Mouse (Mus musculus): ENCODE results near the gene Bcl2. TPM values are rescaled to one million over a fixed set of nuclear protein-coding genes. Genes with fewer than 3 reads are reported as not detected.
"Not testable (repeated sequence)": the region's sequence is repeated elsewhere in the genome, so short reads cannot be mapped to it uniquely, and the experiment has no call there.

Bcl2 gene
- polyA plus RNA-seq, 1 experiment from 2014 or later = 11.7 TPM

GRCm38 (mm10) chr1:106539029-106539428, 175.0 kb downstream of the Bcl2 start:
- 90% methylated on average over 1 of the region's 1 CpGs for WGBS
- Histone ChIP-seq H3K36me3 (no peaks in the 10 kb centered on the region), H3K27me3 (ENCODE audit: low read depth, poor library complexity, severe bottlenecking) (no peaks in the 10 kb centered on the region), H3K4me3 (no peak overlapping the region), H3K27ac (no peak overlapping the region), H3K9me3 (replicated peaks) (no peaks in the 10 kb centered on the region), H3K4me1 (no peaks in the 10 kb centered on the region)
- DNase-seq (ENCODE audit: low spot score) = no peak

- H3K36me3 ChIP-seq; H3K27ac ChIP-seq; H3K4me3 ChIP-seq; H3K27me3 ChIP-seq (ENCODE audit: low read depth, poor library complexity, severe bottlenecking); H3K4me1 ChIP-seq; H3K9me3 ChIP-seq (replicated peaks); DNase-seq (ENCODE audit: low spot score): not testable (repeated sequence)
- 90% methylated on average over 3 of the region's 3 CpGs for WGBS
Observed at GRCm38 (mm10) chr1:106534835-106535234, 179.2 kb downstream of the Bcl2 start.

GRCm38 (mm10) chr1:106529570-106529969, 184.5 kb downstream of the Bcl2 start:
- Histone ChIP-seq H3K9me3 (replicated peaks) (no peaks in the 10 kb centered on the region), H3K27me3 (ENCODE audit: low read depth, poor library complexity, severe bottlenecking) (no peaks in the 10 kb centered on the region), H3K36me3 (no peaks in the 10 kb centered on the region), H3K4me1 (no peaks in the 10 kb centered on the region), H3K27ac (no peak overlapping the region), H3K4me3 (no peak overlapping the region)
- DNase-seq (ENCODE audit: low spot score) = no peak
- whole genome bisulfite sequencing = 90% methylated on average over 9 of the region's 9 CpGs

GRCm38 (mm10) chr1:106527537-106527936, 186.5 kb downstream of the Bcl2 start:
- no peaks in the 10 kb centered on the region for H3K36me3 ChIP-seq
- WGBS = 90% methylated on average over 1 of the region's 1 CpGs
- no peak overlapping the region for H3K4me3 ChIP-seq
- no peak overlapping the region for H3K27ac ChIP-seq
- no peak for DNase-seq (ENCODE audit: low spot score)
- H3K4me1 ChIP-seq = no peaks in the 10 kb centered on the region
- no peaks in the 10 kb centered on the region for H3K27me3 ChIP-seq (ENCODE audit: low read depth, poor library complexity, severe bottlenecking)
- H3K9me3 ChIP-seq (replicated peaks) = no peaks in the 10 kb centered on the region

GRCm38 (mm10) chr1:106526751-106527150, 187.3 kb downstream of the Bcl2 start:
- Histone ChIP-seq H3K4me1 (no peaks in the 10 kb centered on the region), H3K27ac (no peak overlapping the region), H3K36me3 (no peaks in the 10 kb centered on the region), H3K4me3 (no peak overlapping the region), H3K27me3 (ENCODE audit: low read depth, poor library complexity, severe bottlenecking) (no peaks in the 10 kb centered on the region), H3K9me3 (replicated peaks) (no peaks in the 10 kb centered on the region)
- 94% methylated on average over 7 of the region's 7 CpGs for WGBS
- DNase-seq (ENCODE audit: low spot score) = no peak

- H3K4me3 ChIP-seq = no peak overlapping the region
- no peak overlapping the region for H3K27ac ChIP-seq
- no peaks in the 10 kb centered on the region for H3K27me3 ChIP-seq (ENCODE audit: low read depth, poor library complexity, severe bottlenecking)
- H3K36me3 ChIP-seq = no peaks in the 10 kb centered on the region
- H3K9me3 ChIP-seq (replicated peaks) = no peaks in the 10 kb centered on the region
- DNase-seq (ENCODE audit: low spot score) = no peak
- WGBS = 76% methylated on average over 3 of the region's 3 CpGs
- no peaks in the 10 kb centered on the region for H3K4me1 ChIP-seq
Observed at GRCm38 (mm10) chr1:106526112-106526511, 188.0 kb downstream of the Bcl2 start.

- Histone ChIP-seq H3K27me3 (ENCODE audit: low read depth, poor library complexity, severe bottlenecking) (no peaks in the 10 kb centered on the region), H3K27ac (no peak overlapping the region), H3K4me3 (no peak overlapping the region), H3K4me1 (no peaks in the 10 kb centered on the region), H3K9me3 (replicated peaks) (no peaks in the 10 kb centered on the region), H3K36me3 (no peaks in the 10 kb centered on the region)
- 92% methylated on average over 6 of the region's 6 CpGs for WGBS
- no peak for DNase-seq (ENCODE audit: low spot score)
Observed at GRCm38 (mm10) chr1:106523741-106524140, 190.3 kb downstream of the Bcl2 start.

GRCm38 (mm10) chr1:106523009-106523408, 191.1 kb downstream of the Bcl2 start:
- H3K4me1 ChIP-seq = no peaks in the 10 kb centered on the region
- H3K4me3 ChIP-seq = no peak overlapping the region
- WGBS = 94% methylated on average over 5 of the region's 5 CpGs
- H3K27ac ChIP-seq = no peak overlapping the region
- H3K36me3 ChIP-seq = no peaks in the 10 kb centered on the region
- H3K27me3 ChIP-seq (ENCODE audit: low read depth, poor library complexity, severe bottlenecking) = no peaks in the 10 kb centered on the region
- H3K9me3 ChIP-seq (replicated peaks) = no peaks in the 10 kb centered on the region
- no peak for DNase-seq (ENCODE audit: low spot score)

GRCm38 (mm10) chr1:106517591-106518177, 196.4 kb downstream of the Bcl2 start:
- Histone ChIP-seq H3K4me3 (no peak overlapping the region), H3K9me3 (replicated peaks) (no peaks in the 10 kb centered on the region), H3K27ac (no peak overlapping the region), H3K36me3 (no peaks in the 10 kb centered on the region), H3K4me1 (no peaks in the 10 kb centered on the region), H3K27me3 (ENCODE audit: low read depth, poor library complexity, severe bottlenecking) (no peaks in the 10 kb centered on the region)
- DNase-seq (ENCODE audit: low spot score) = no peak
- 90% methylated on average over 6 of the region's 6 CpGs for WGBS

- WGBS = 93% methylated on average over 1 of the region's 1 CpGs
- no peaks in the 10 kb centered on the region for H3K36me3 ChIP-seq
- no peak overlapping the region for H3K27ac ChIP-seq
Observed at GRCm38 (mm10) chr1:106517099-106517498, 197.0 kb downstream of the Bcl2 start.

GRCm38 (mm10) chr1:106515611-106516010, 198.5 kb downstream of the Bcl2 start:
- no peak overlapping the region for H3K4me3 ChIP-seq
- 93% methylated on average over 6 of the region's 6 CpGs for WGBS
- H3K36me3 ChIP-seq = no peaks in the 10 kb centered on the region
- no peak overlapping the region for H3K27ac ChIP-seq
- no peaks in the 10 kb centered on the region for H3K9me3 ChIP-seq (replicated peaks)
- no peaks in the 10 kb centered on the region for H3K27me3 ChIP-seq (ENCODE audit: low read depth, poor library complexity, severe bottlenecking)
- no peak for DNase-seq (ENCODE audit: low spot score)
- H3K4me1 ChIP-seq = no peaks in the 10 kb centered on the region

More at GRCm38 (mm10) chr1:106517099-106517498, 197.0 kb downstream of the Bcl2 start:
- Histone ChIP-seq H3K9me3 (replicated peaks) (no peaks in the 10 kb centered on the region), H3K4me1 (no peaks in the 10 kb centered on the region), H3K4me3 (no peak overlapping the region), H3K27me3 (ENCODE audit: low read depth, poor library complexity, severe bottlenecking) (no peaks in the 10 kb centered on the region)
- no peak for DNase-seq (ENCODE audit: low spot score)

GRCm38 (mm10) chr1:106513890-106514643, 200.0 kb downstream of the Bcl2 start:
- Histone ChIP-seq H3K27ac (no peak overlapping the region), H3K4me3 (no peak overlapping the region), H3K9me3 (replicated peaks) (no peaks in the 10 kb centered on the region), H3K27me3 (ENCODE audit: low read depth, poor library complexity, severe bottlenecking) (no peaks in the 10 kb centered on the region), H3K4me1 (no peaks in the 10 kb centered on the region), H3K36me3 (no peaks in the 10 kb centered on the region)
- no peak for DNase-seq (ENCODE audit: low spot score)
- 79% methylated on average over 7 of the region's 7 CpGs for WGBS

- no peak overlapping the region for H3K27ac ChIP-seq
- no peaks in the 10 kb centered on the region for H3K27me3 ChIP-seq (ENCODE audit: low read depth, poor library complexity, severe bottlenecking)
- H3K4me1 ChIP-seq = no peaks in the 10 kb centered on the region
- no peak overlapping the region for H3K4me3 ChIP-seq
- DNase-seq (ENCODE audit: low spot score) = no peak
- H3K36me3 ChIP-seq = no peaks in the 10 kb centered on the region
- H3K9me3 ChIP-seq (replicated peaks) = no peaks in the 10 kb centered on the region
- WGBS = 79% methylated on average over 4 of the region's 4 CpGs
Observed at GRCm38 (mm10) chr1:106513481-106513880, 200.6 kb downstream of the Bcl2 start.

All from limb, embryonic 10.5 days (tissue).